Mouse (Mus musculus): ENCODE measurements around the gene Pvr.

The Pvr gene

GRCm38 (mm10) chr7:19867751-19868399, 53.1 kb downstream of the Pvr start:
- DNase-seq, result no peak

- DNase-seq, result no peak
These were observed 54.5 kb downstream of the Pvr start for GRCm38 (mm10) chr7:19866490-19866889.

GRCm38 (mm10) chr7:19865246-19866036, 55.5 kb downstream of the Pvr start:
- DNase-seq, result no peak

- no peak for DNase-seq
These were observed 56.7 kb downstream of the Pvr start for GRCm38 (mm10) chr7:19864241-19864640.

- no peak for DNase-seq
These were observed 59.8 kb downstream of the Pvr start, which contains the start of gene Ceacam16 for GRCm38 (mm10) chr7:19861199-19861598. Ceacam16 (minus strand) TSS chr7:19861299.

GRCm38 (mm10) chr7:19859740-19860139, 61.2 kb downstream of the Pvr start:
- DNase-seq, result no peak

GRCm38 (mm10) chr7:19856283-19856682, 64.7 kb downstream of the Pvr start:
- DNase-seq, result no peak

GRCm38 (mm10) chr7:19855663-19856062, 65.3 kb downstream of the Pvr start:
- DNase-seq, result no peak

Data from cerebellum, adult 11 months (tissue).